ENCODE assay signal across 10 mouse cellular contexts in the genomic region with DNA sequence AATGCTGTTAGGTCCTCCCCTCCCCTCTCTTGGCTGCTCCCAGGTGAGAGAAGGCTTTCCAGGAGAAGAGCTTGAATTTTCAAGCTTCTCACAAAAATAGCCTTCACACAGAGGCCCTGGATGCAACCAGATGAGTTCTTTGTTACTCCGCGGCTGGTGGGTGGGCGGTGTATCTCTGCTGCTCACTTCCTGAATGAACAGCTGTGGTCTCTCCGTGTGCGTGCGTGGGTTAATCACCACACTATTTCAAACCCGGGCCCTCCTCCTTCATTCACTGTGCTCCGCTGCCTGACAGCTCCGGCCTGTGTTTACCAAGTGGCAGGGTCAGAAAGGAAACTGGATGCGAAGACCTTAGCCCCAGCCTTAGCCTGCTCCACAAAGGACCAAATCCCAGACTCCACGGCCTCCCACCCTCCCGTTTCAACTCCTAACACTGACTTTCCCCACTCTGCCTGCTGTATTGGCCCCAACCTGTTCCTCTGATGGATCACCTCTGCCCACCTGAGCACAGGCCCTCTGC. TPM values are rescaled to one million over a fixed set of nuclear protein-coding genes. Genes with fewer than 3 reads are reported as not detected.
A peak's percentile ranks its signal among the peaks of the same experiment; 100 is the strongest.
DNase-seq lines count a peak whose midpoint lies in the region; ATAC-seq and TF ChIP-seq lines count a peak whose summit lies in the region.
"Had no signal": no experiment of that assay in that cellular context is flagged by ENCODE, and none has a peak within 500 bp of the region (broad histone marks: within the 10 kb centered on the region; RNA-seq: fewer than 3 reads in every experiment).

No protein-coding gene starts in this region.

- H3K27ac ChIP-seq in hindbrain, postnatal 0 days = peak overlapping the region; percentile 15; the same call in 1 of the 2 replicates
- no peak overlapping the region for H3K27ac ChIP-seq in hindbrain, embryonic 16.5 days (ENCODE audit: low read depth, low read length)
- peak overlapping the region; percentile 79 for H3K27ac ChIP-seq in kidney, embryonic 16.5 days (ENCODE audit: low read length)
- H3K27ac ChIP-seq in neural tube, embryonic 15.5 days (replicated peaks) = 0 out of 2 replicates have a peak overlapping the region, but pooled peaks have one; percentile 0

- no peaks in the 10 kb centered on the region for H3K36me3 ChIP-seq in hindbrain, postnatal 0 days (ENCODE audit: insufficient read depth, low read length)
- H3K36me3 ChIP-seq in hindbrain, embryonic 16.5 days (ENCODE audit: control insufficient read depth, insufficient read depth, low read length) = no peaks in the 10 kb centered on the region
- no peaks in the 10 kb centered on the region for H3K36me3 ChIP-seq in kidney, embryonic 16.5 days (ENCODE audit: insufficient read depth, low read length)
- no peaks in the 10 kb centered on the region for H3K36me3 ChIP-seq in neural tube, embryonic 15.5 days

- H3K27me3 ChIP-seq in hindbrain, postnatal 0 days (ENCODE audit: insufficient read depth, low read length) = no peaks in the 10 kb centered on the region
- H3K27me3 ChIP-seq in hindbrain, embryonic 16.5 days (replicated peaks; ENCODE audit: control insufficient read depth, insufficient read depth, low read length) = no peaks in the 10 kb centered on the region
- 0 out of 2 replicates have a peak, but pooled peaks cover 2% of the 10 kb centered on the region for H3K27me3 ChIP-seq in kidney, embryonic 16.5 days (ENCODE audit: insufficient read depth, low read length)
- H3K27me3 ChIP-seq in neural tube, embryonic 15.5 days (replicated peaks) = no peaks in the 10 kb centered on the region

- peak overlapping the region; percentile 7; the same call in 1 of the 2 replicates for H3K4me2 ChIP-seq in hindbrain, postnatal 0 days (ENCODE audit: low read depth, low read length)
- no peak overlapping the region; the same call in 1 of the 2 replicates for H3K4me2 ChIP-seq in hindbrain, embryonic 16.5 days (ENCODE audit: low read length)
- peak overlapping the region; percentile 29 for H3K4me2 ChIP-seq in kidney, embryonic 16.5 days (replicated peaks; ENCODE audit: low read depth, low read length)
- peak overlapping the region; percentile 11; the same call in 1 of the 2 replicates for H3K4me2 ChIP-seq in neural tube, embryonic 15.5 days
- H3K4me2 ChIP-seq: lung, embryonic 14.5 days had no signal

- DNase-seq in hindbrain, postnatal 0 days (ENCODE audit: low spot score) = no peak
- DNase-seq in T-cell, adult 2 months (ENCODE audit: low spot score) = peak; percentile 40
- no peak for DNase-seq in ovary, postnatal 14 days (ENCODE audit: low spot score)
- no peak for DNase-seq in embryo, embryonic 10 days (ENCODE audit: low spot score)
- no peak for DNase-seq in adrenal gland, adult (ENCODE audit: inconsistent age in 2 of 2, low spot score in 1 of 2)
- DNase-seq: lung, embryonic 14.5 days had no signal

- TF ChIP-seq CTCF in hindbrain, postnatal 0 days (IDR thresholded peaks at IDR 0.05; ENCODE audit: low read depth) = no peak

- ATAC-seq in hindbrain, postnatal 0 days = no peak
- ATAC-seq in hindbrain, embryonic 16.5 days = no peak
- peak; percentile 41 for ATAC-seq in kidney, embryonic 16.5 days (ENCODE audit: low FRiP score, low TSS enrichment)
- no peak for ATAC-seq in neural tube, embryonic 15.5 days (ENCODE audit: low FRiP score)

- H3K9me3 ChIP-seq in hindbrain, postnatal 0 days (ENCODE audit: low read length) = no peaks in the 10 kb centered on the region
- H3K9me3 ChIP-seq in hindbrain, embryonic 16.5 days (ENCODE audit: control insufficient read depth, low read length) = no peaks in the 10 kb centered on the region
- no peaks in the 10 kb centered on the region for H3K9me3 ChIP-seq in kidney, embryonic 16.5 days (ENCODE audit: low read length)
- no peaks in the 10 kb centered on the region for H3K9me3 ChIP-seq in neural tube, embryonic 15.5 days (replicated peaks)

- 21% methylated on average over 12 of the region's 12 CpGs for WGBS in hindbrain, postnatal 0 days
- WGBS in hindbrain, embryonic 16.5 days = 31% methylated on average over 12 of the region's 12 CpGs
- 13% methylated on average over 12 of the region's 12 CpGs for WGBS in kidney, embryonic 16.5 days
- 29% methylated on average over 12 of the region's 12 CpGs for WGBS in neural tube, embryonic 15.5 days

- H3K4me1 ChIP-seq in hindbrain, postnatal 0 days (ENCODE audit: insufficient read depth, low read length) = peaks cover 15% of the 10 kb centered on the region
- peaks cover 17% of the 10 kb centered on the region for H3K4me1 ChIP-seq in hindbrain, embryonic 16.5 days (ENCODE audit: control insufficient read depth, insufficient read depth, low read depth, low read length)
- peaks cover 47% of the 10 kb centered on the region for H3K4me1 ChIP-seq in kidney, embryonic 16.5 days (ENCODE audit: insufficient read depth, low read length)
- peaks cover 29% of the 10 kb centered on the region for H3K4me1 ChIP-seq in neural tube, embryonic 15.5 days

- H3K9ac ChIP-seq in hindbrain, postnatal 0 days (replicated peaks; ENCODE audit: low read length) = no peak overlapping the region
- no peak overlapping the region for H3K9ac ChIP-seq in hindbrain, embryonic 16.5 days (ENCODE audit: low read depth, low read length)
- H3K9ac ChIP-seq in kidney, embryonic 16.5 days (replicated peaks; ENCODE audit: low read length) = peak overlapping the region; percentile 50; the same call in 1 of the 2 replicates
- H3K9ac ChIP-seq in neural tube, embryonic 15.5 days (replicated peaks) = no peak overlapping the region
- H3K9ac ChIP-seq: lung, embryonic 14.5 days had no signal

- H3K4me3 ChIP-seq in hindbrain, postnatal 0 days (ENCODE audit: low read length) = no peak overlapping the region
- no peak overlapping the region for H3K4me3 ChIP-seq in hindbrain, embryonic 16.5 days (ENCODE audit: low read length)
- no peak overlapping the region for H3K4me3 ChIP-seq in kidney, embryonic 16.5 days (ENCODE audit: low read length)
- no peak overlapping the region for H3K4me3 ChIP-seq in neural tube, embryonic 15.5 days (replicated peaks)
- H3K4me3 ChIP-seq: erythroblast, embryonic 14.5 days had no signal

RNA-seq across cellular contexts. Expression of a gene that starts 3.5 kb away (rescaled TPM):
- total RNA-seq in hindbrain, postnatal 0 days (2014; rRNA removed) = 178 and 188 TPM in 2 replicates
- 239 and 269 TPM in 2 replicates for polyA plus RNA-seq in hindbrain, postnatal 0 days (2015; fragmentation: Nextera tagmentation; extraction: Ambion mirVana)
- polyA plus RNA-seq in hindbrain, embryonic 16.5 days (2015; fragmentation: Nextera tagmentation; extraction: Ambion mirVana) = 287 and 292 TPM in 2 replicates
- 35.2 and 38.1 TPM in 2 replicates for polyA plus RNA-seq in kidney, embryonic 16.5 days (2015; fragmentation: Nextera tagmentation; extraction: Ambion mirVana)
- polyA plus RNA-seq in neural tube, embryonic 15.5 days (2015; fragmentation: Nextera tagmentation; extraction: Ambion mirVana) = 194 and 220 TPM in 2 replicates
- polyA plus RNA-seq: erythroblast, embryonic 14.5 days had no signal

RNA-seq across cellular contexts. Expression of a gene that starts 7.0 kb away (rescaled TPM):
- 47.2 and 48.7 TPM in 2 replicates for total RNA-seq in hindbrain, postnatal 0 days (2014; rRNA removed)
- polyA plus RNA-seq in hindbrain, postnatal 0 days (2015; fragmentation: Nextera tagmentation; extraction: Ambion mirVana) = 98.7 and 101 TPM in 2 replicates
- 88.2 and 105 TPM in 2 replicates for polyA plus RNA-seq in hindbrain, embryonic 16.5 days (2015; fragmentation: Nextera tagmentation; extraction: Ambion mirVana)
- 95.5 and 98.5 TPM in 2 replicates for polyA plus RNA-seq in kidney, embryonic 16.5 days (2015; fragmentation: Nextera tagmentation; extraction: Ambion mirVana)
- 93.2 and 107 TPM in 2 replicates for polyA plus RNA-seq in neural tube, embryonic 15.5 days (2015; fragmentation: Nextera tagmentation; extraction: Ambion mirVana)

RNA-seq across cellular contexts. Expression of a gene that starts 27.7 kb away (rescaled TPM):
- total RNA-seq in hindbrain, postnatal 0 days (2014; rRNA removed) = 123 and 164 TPM in 2 replicates
- 140 and 142 TPM in 2 replicates for polyA plus RNA-seq in hindbrain, postnatal 0 days (2015; fragmentation: Nextera tagmentation; extraction: Ambion mirVana)
- polyA plus RNA-seq in hindbrain, embryonic 16.5 days (2015; fragmentation: Nextera tagmentation; extraction: Ambion mirVana) = 122 and 142 TPM in 2 replicates
- polyA plus RNA-seq in kidney, embryonic 16.5 days (2015; fragmentation: Nextera tagmentation; extraction: Ambion mirVana) = 33.6 and 37.3 TPM in 2 replicates
- polyA plus RNA-seq in neural tube, embryonic 15.5 days (2015; fragmentation: Nextera tagmentation; extraction: Ambion mirVana) = 99.8 and 111 TPM in 2 replicates

RNA-seq across cellular contexts. Expression of a gene that starts 47.3 kb away (rescaled TPM):
- total RNA-seq in hindbrain, postnatal 0 days (2014; rRNA removed) = not detected in 2 replicates
- not detected in 2 replicates for polyA plus RNA-seq in hindbrain, postnatal 0 days (2015; fragmentation: Nextera tagmentation; extraction: Ambion mirVana)
- polyA plus RNA-seq in hindbrain, embryonic 16.5 days (2015; fragmentation: Nextera tagmentation; extraction: Ambion mirVana) = not detected in 2 replicates
- polyA plus RNA-seq in kidney, embryonic 16.5 days (2015; fragmentation: Nextera tagmentation; extraction: Ambion mirVana) = not detected in 2 replicates
- not detected in 2 replicates for polyA plus RNA-seq in neural tube, embryonic 15.5 days (2015; fragmentation: Nextera tagmentation; extraction: Ambion mirVana)
- polyA plus RNA-seq: erythroblast, embryonic 14.5 days; lung, embryonic 14.5 days had no signal

RNA-seq across cellular contexts. Expression of a gene that starts 54.6 kb away (rescaled TPM):
- total RNA-seq in hindbrain, postnatal 0 days (2014; rRNA removed) = 18.5 and 20.1 TPM in 2 replicates
- 30.9 and 35.3 TPM in 2 replicates for polyA plus RNA-seq in hindbrain, postnatal 0 days (2015; fragmentation: Nextera tagmentation; extraction: Ambion mirVana)
- polyA plus RNA-seq in hindbrain, embryonic 16.5 days (2015; fragmentation: Nextera tagmentation; extraction: Ambion mirVana) = 44.4 and 48.9 TPM in 2 replicates
- 89.2 and 89.4 TPM in 2 replicates for polyA plus RNA-seq in kidney, embryonic 16.5 days (2015; fragmentation: Nextera tagmentation; extraction: Ambion mirVana)
- polyA plus RNA-seq in neural tube, embryonic 15.5 days (2015; fragmentation: Nextera tagmentation; extraction: Ambion mirVana) = 41.6 and 74.7 TPM in 2 replicates
